Mouse (Mus musculus) lung, adult 2 months (tissue): ENCODE measurements around the gene Myo16.

Experiments used
- CTCF ChIP-seq: fragments of 200-500 bp; IDR thresholded peaks from 2 replicates; pipeline ENCODE4 v1.5.1; 2011; ENCODE audit warnings: mild to moderate bottlenecking, low read length, control low read depth; ENCODE audit not compliant: insufficient read depth
- POLR2A ChIP-seq: fragments of 200-500 bp; IDR thresholded peaks from 2 replicates; pipeline ENCODE4 v1.6.1; 2011; ENCODE audit warnings: low read depth, mild to moderate bottlenecking, control low read depth, low read length, borderline replicate concordance; ENCODE audit errors: extremely low read depth

DNA sequence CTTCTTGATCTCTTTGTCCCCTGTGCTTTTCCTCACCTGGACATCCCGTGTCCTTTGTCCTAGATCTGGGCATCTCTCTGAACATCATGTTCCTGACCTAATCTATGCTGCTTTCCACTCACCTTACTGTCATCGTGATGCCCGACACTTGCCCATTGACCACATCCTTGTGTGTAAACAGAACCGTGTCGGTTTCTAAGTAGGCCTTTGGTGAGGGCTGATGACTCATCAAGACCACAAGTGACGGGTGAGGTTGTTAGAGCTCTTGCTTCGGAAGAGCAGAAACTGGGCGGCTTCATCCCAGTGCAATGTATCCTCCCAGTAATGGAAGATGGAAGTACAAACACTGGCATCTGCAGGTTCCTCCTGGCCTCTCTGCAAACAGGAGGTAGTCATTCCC, 327.1 kb downstream of the Myo16 start:
- TF ChIP-seq POLR2A (no peak), CTCF (no peak)
